Mouse (Mus musculus): ENCODE measurements around the gene Igdcc3. TPM values are rescaled to one million over a fixed set of nuclear protein-coding genes. Genes with fewer than 3 reads are reported as not detected.
"Not testable (repeated sequence)": the region's sequence is repeated elsewhere in the genome, so short reads cannot be mapped to it uniquely, and the experiment has no call there.

Gene Igdcc3
- total and polyA plus RNA-seq, 2 experiments from 2014 or later = 0.11 TPM; not detected in 1

- 0 out of 2 replicates have a peak, but pooled peaks cover under 1% of the 10 kb centered on the region for H3K4me1 ChIP-seq (ENCODE audit: control insufficient read depth, insufficient read depth)
- H3K4me3 ChIP-seq (ENCODE audit: low read depth, low read length) = no peak overlapping the region
- TF ChIP-seq EP300 (IDR thresholded peaks at IDR 0.05; ENCODE audit: low read depth) (no peak), CTCF (IDR thresholded peaks at IDR 0.05; ENCODE audit: low read depth) (no peak)
- no peak overlapping the region for H3K4me2 ChIP-seq (ENCODE audit: low read depth, low read length)
- no peak for ATAC-seq (ENCODE audit: insufficient read depth, low read depth)
- no peaks in the 10 kb centered on the region for H3K9me3 ChIP-seq (replicated peaks; ENCODE audit: control insufficient read depth, low read length)
- H3K9ac ChIP-seq (replicated peaks; ENCODE audit: low read depth, low read length) = no peak overlapping the region
- peak overlapping the region; percentile 33 for H3K27ac ChIP-seq (ENCODE audit: low read depth)
- H3K27me3 ChIP-seq (ENCODE audit: control insufficient read depth, insufficient read depth, low read length) = no peaks in the 10 kb centered on the region
- WGBS = 41% methylated on average over 3 of the region's 3 CpGs
- H3K36me3 ChIP-seq (replicated peaks; ENCODE audit: control insufficient read depth, insufficient read depth, low read length) = no peaks in the 10 kb centered on the region
- DNase-seq (ENCODE audit: low spot score) = no peak
Measured at GRCm38 (mm10) chr9:65201021-65201380, 60.0 kb downstream of the Igdcc3 start.

GRCm38 (mm10) chr9:65201381-65202164 lies 60.6 kb downstream of the Igdcc3 start:
- DNase-seq (ENCODE audit: low spot score) (peak; percentile 90), ATAC-seq (ENCODE audit: insufficient read depth, low read depth) (peak; percentile 86)
- under 1% methylated on average over 18 of the region's 18 CpGs for WGBS

GRCm38 (mm10) chr9:65202165-65202754 lies 61.3 kb downstream of the Igdcc3 start:
- no peaks in the 10 kb centered on the region for H3K36me3 ChIP-seq (replicated peaks; ENCODE audit: control insufficient read depth, insufficient read depth, low read length)
- ATAC-seq (ENCODE audit: insufficient read depth, low read depth) = no peak
- 27% methylated on average over 11 of the region's 11 CpGs for WGBS

More at GRCm38 (mm10) chr9:65201381-65202164, 60.6 kb downstream of the Igdcc3 start:
- Histone ChIP-seq H3K4me3 (ENCODE audit: low read depth, low read length) (peak overlapping the region; percentile 33), H3K36me3 (replicated peaks; ENCODE audit: control insufficient read depth, insufficient read depth, low read length) (no peaks in the 10 kb centered on the region), H3K27me3 (ENCODE audit: control insufficient read depth, insufficient read depth, low read length) (no peaks in the 10 kb centered on the region), H3K4me2 (ENCODE audit: low read depth, low read length) (peak overlapping the region; percentile 55), H3K9ac (replicated peaks; ENCODE audit: low read depth, low read length) (peak overlapping the region; percentile 45), H3K9me3 (replicated peaks; ENCODE audit: control insufficient read depth, low read length) (no peaks in the 10 kb centered on the region), H3K4me1 (ENCODE audit: control insufficient read depth, insufficient read depth) (no peaks in the 10 kb centered on the region), H3K27ac (ENCODE audit: low read depth) (peak overlapping the region; percentile 33)
- TF ChIP-seq EP300 (IDR thresholded peaks at IDR 0.05; ENCODE audit: low read depth) (peak; percentile 51; the same call in 1 of the 2 replicates), CTCF (IDR thresholded peaks at IDR 0.05; ENCODE audit: low read depth) (no peak)

GRCm38 (mm10) chr9:65205049-65205815 lies 64.2 kb downstream of the Igdcc3 start:
- no peak for TF ChIP-seq EP300 (IDR thresholded peaks at IDR 0.05; ENCODE audit: low read depth)
- no peak for TF ChIP-seq CTCF (IDR thresholded peaks at IDR 0.05; ENCODE audit: low read depth)
- WGBS = 56% methylated on average over 11 of the region's 11 CpGs
- Histone ChIP-seq H3K27me3 (ENCODE audit: control insufficient read depth, insufficient read depth, low read length) (no peaks in the 10 kb centered on the region), H3K4me3 (ENCODE audit: low read depth, low read length) (no peak overlapping the region), H3K36me3 (replicated peaks; ENCODE audit: control insufficient read depth, insufficient read depth, low read length) (no peaks in the 10 kb centered on the region), H3K4me2 (ENCODE audit: low read depth, low read length) (no peak overlapping the region), H3K9me3 (replicated peaks; ENCODE audit: control insufficient read depth, low read length) (no peaks in the 10 kb centered on the region), H3K4me1 (ENCODE audit: control insufficient read depth, insufficient read depth) (no peaks in the 10 kb centered on the region), H3K27ac (ENCODE audit: low read depth) (no peak overlapping the region), H3K9ac (replicated peaks; ENCODE audit: low read depth, low read length) (no peak overlapping the region)
- ATAC-seq (ENCODE audit: insufficient read depth, low read depth) (no peak), DNase-seq (ENCODE audit: low spot score) (no peak)

More at GRCm38 (mm10) chr9:65202165-65202754, 61.3 kb downstream of the Igdcc3 start:
- H3K4me3 ChIP-seq (ENCODE audit: low read depth, low read length) = peak overlapping the region; percentile 33
- TF ChIP-seq CTCF (IDR thresholded peaks at IDR 0.05; ENCODE audit: low read depth) = no peak
- no peak for TF ChIP-seq EP300 (IDR thresholded peaks at IDR 0.05; ENCODE audit: low read depth)
- H3K9me3 ChIP-seq (replicated peaks; ENCODE audit: control insufficient read depth, low read length) = no peaks in the 10 kb centered on the region
- H3K9ac ChIP-seq (replicated peaks; ENCODE audit: low read depth, low read length) = peak overlapping the region; percentile 45
- peak overlapping the region; percentile 33 for H3K27ac ChIP-seq (ENCODE audit: low read depth)
- DNase-seq (ENCODE audit: low spot score) = no peak
- H3K27me3 ChIP-seq (ENCODE audit: control insufficient read depth, insufficient read depth, low read length) = no peaks in the 10 kb centered on the region
- no peaks in the 10 kb centered on the region for H3K4me1 ChIP-seq (ENCODE audit: control insufficient read depth, insufficient read depth)
- H3K4me2 ChIP-seq (ENCODE audit: low read depth, low read length) = peak overlapping the region; percentile 55

- not testable (repeated sequence) for H3K36me3 ChIP-seq (replicated peaks; ENCODE audit: control insufficient read depth, insufficient read depth, low read length); DNase-seq (ENCODE audit: low spot score); H3K4me1 ChIP-seq (ENCODE audit: control insufficient read depth, insufficient read depth); H3K4me2 ChIP-seq (ENCODE audit: low read depth, low read length); ATAC-seq (ENCODE audit: insufficient read depth, low read depth); H3K9ac ChIP-seq (replicated peaks; ENCODE audit: low read depth, low read length); H3K27me3 ChIP-seq (ENCODE audit: control insufficient read depth, insufficient read depth, low read length); H3K9me3 ChIP-seq (replicated peaks; ENCODE audit: control insufficient read depth, low read length); H3K4me3 ChIP-seq (ENCODE audit: low read depth, low read length); H3K27ac ChIP-seq (ENCODE audit: low read depth)
- WGBS = 73% methylated on average over 9 of the region's 9 CpGs
Measured at GRCm38 (mm10) chr9:65207041-65207815, 66.2 kb downstream of the Igdcc3 start.

Measured in heart, postnatal 0 days (tissue).